Mouse (Mus musculus): Measurements from ENCODE around the gene H2al1h.
"Not testable (repeated sequence)": the region's sequence is repeated elsewhere in the genome, so short reads cannot be mapped to it uniquely, and the experiment has no call there.

DNA sequence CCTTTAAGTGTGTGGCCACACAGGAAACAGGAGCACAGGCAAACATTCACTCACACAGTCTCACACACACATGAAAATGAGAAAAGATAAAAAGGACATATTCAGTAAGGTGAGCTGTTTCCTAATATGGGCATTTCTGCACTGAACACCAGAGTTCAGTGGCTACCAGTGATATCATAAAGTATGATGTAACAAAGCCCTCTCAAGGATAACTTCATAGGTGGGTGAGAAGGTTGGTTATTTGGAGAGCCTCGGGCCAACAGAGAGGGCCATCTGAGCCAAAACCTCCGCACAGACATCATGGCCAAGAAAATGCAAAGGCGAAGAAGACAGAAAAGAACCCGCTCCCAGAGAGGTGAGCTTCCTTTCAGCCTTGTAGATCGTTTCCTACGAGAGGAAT lies at the start of gene H2al1h:
- not testable (repeated sequence) for TF ChIP-seq CTCF (IDR thresholded peaks at IDR 0.05; ENCODE audit: borderline replicate concordance, control insufficient read depth, extremely low read depth, insufficient read depth, low read length, poor library complexity); POLR2A (IDR thresholded peaks at IDR 0.05; ENCODE audit: control insufficient read depth, extremely low read depth, insufficient read depth, low read length, poor library complexity)

Data from thymus, adult 2 months (tissue).